Comparison of ENCODE assay signal across 15 mouse cellular contexts in the genomic region with DNA sequence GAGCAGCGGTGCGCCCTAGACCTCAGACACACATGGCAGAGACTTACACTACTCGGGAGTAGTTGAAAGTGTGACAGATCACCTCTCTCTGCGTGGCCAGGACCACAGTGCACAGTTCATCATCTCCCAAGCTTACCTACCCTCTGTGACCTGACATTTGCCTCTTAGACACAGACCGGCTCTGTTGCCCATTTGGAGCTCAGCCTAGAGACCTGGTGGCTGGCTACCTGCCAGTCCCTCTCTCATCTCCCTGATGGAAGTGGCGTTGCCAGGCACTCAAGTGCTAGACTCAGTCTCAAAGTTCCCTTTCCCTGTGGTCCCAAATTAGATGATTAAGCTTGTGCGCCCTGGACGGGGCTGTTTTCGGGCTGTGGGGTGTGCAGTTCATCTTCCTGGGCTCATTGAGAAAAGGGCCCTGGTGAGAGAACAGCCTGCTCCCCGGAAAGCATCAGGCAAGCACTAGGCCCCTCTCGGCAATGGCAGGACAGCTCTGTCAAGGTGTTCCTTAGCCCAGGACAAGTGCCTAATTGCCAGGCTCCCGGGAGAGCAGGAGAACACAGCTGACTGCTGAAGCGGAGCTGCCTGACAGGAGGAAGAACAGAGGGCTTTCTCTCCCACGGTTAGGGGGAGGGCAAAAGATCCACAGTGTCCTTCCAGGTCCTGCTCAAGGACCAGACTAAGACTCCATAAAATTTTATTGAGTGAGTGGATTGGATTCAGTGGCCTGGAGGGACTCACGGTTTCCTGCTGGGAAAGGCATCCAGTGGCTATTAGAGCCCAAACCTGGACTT.
DNase-seq lines count a peak whose midpoint lies in the region; ATAC-seq and TF ChIP-seq lines count a peak whose summit lies in the region.
"Had no signal": no experiment of that assay in that cellular context is flagged by ENCODE, and none has a peak within 500 bp of the region (broad histone marks: within the 10 kb centered on the region; RNA-seq: fewer than 3 reads in every experiment).

No protein-coding gene starts in this region.

- peaks cover 3% of the 10 kb centered on the region for H3K9me3 ChIP-seq in kidney, embryonic 16.5 days (ENCODE audit: low read length)

- H3K4me1 ChIP-seq in kidney, embryonic 16.5 days (ENCODE audit: insufficient read depth, low read length), result peaks cover 27% of the 10 kb centered on the region

- 46% methylated on average over 15 of the region's 15 CpGs for WGBS in kidney, embryonic 16.5 days

- no peak for TF ChIP-seq POLR2A in brain, embryonic 14.5 days (IDR thresholded peaks at IDR 0.05; ENCODE audit: borderline replicate concordance, extremely low read depth, insufficient read depth, insufficient read length, poor library complexity, severe bottlenecking)

- H3K9ac ChIP-seq in kidney, embryonic 16.5 days (replicated peaks; ENCODE audit: low read length), result no peak overlapping the region
- H3K9ac ChIP-seq: neural tube, embryonic 12.5 days had no signal

- no peak for TF ChIP-seq CTCF in brain, embryonic 14.5 days (IDR thresholded peaks at IDR 0.05; ENCODE audit: borderline replicate concordance, extremely low read depth, insufficient read depth, insufficient read length)

- no peak overlapping the region for H3K4me2 ChIP-seq in kidney, embryonic 16.5 days (replicated peaks; ENCODE audit: low read depth, low read length)
- H3K4me2 ChIP-seq: liver, embryonic 11.5 days; midbrain, embryonic 11.5 days; neural tube, embryonic 12.5 days had no signal

- DNase-seq in heart, postnatal 36 days, result peak; percentile 11 to 18
- DNase-seq in heart, postnatal 25 days (ENCODE audit: low spot score), result no peak
- DNase-seq in brain, embryonic 14.5 days (ENCODE audit: low read depth), result peak; percentile 67
- DNase-seq in cerebellum, postnatal 10 days, result peak; percentile 88
- DNase-seq in thymus, postnatal 4 days, result no peak
- DNase-seq in frontal cortex, postnatal 14 days (ENCODE audit: low spot score in 2 of 2), result no peak
- DNase-seq: adrenal gland, adult 8-10 months; lung, postnatal 10 days had no signal

- no peaks in the 10 kb centered on the region for H3K27me3 ChIP-seq in kidney, embryonic 16.5 days (ENCODE audit: insufficient read depth, low read length)
- H3K27me3 ChIP-seq: Patski had no signal

- peak; percentile 50; the same call in 1 of the 2 replicates for ATAC-seq in kidney, embryonic 16.5 days (ENCODE audit: low FRiP score, low TSS enrichment)
- ATAC-seq: Patski had no signal

- no peaks in the 10 kb centered on the region for H3K36me3 ChIP-seq in kidney, embryonic 16.5 days (ENCODE audit: insufficient read depth, low read length)
- H3K36me3 ChIP-seq: neural tube, embryonic 12.5 days had no signal

- intact Hi-C loops in heart, postnatal 36 days (cut with DNase I), result no loop called here
- intact Hi-C loops in heart, postnatal 25 days (cut with DNase I), result no loop called here

- no peak overlapping the region for H3K4me3 ChIP-seq in kidney, embryonic 16.5 days (ENCODE audit: low read length)
- H3K4me3 ChIP-seq: erythroblast, embryonic 14.5 days; left cerebral cortex, adult 2 months; neural tube, embryonic 12.5 days had no signal

- H3K27ac ChIP-seq in kidney, embryonic 16.5 days (ENCODE audit: low read length), result no peak overlapping the region
- H3K27ac ChIP-seq: left cerebral cortex, adult 2 months; neural tube, embryonic 12.5 days had no signal

Comparison
In these comparisons a context has a peak if more than half of its experiments do, and no peak if none do; other contexts are left out.
1. DNase-seq: peak in heart, postnatal 36 days (2 of 2), brain, embryonic 14.5 days (single experiment) and cerebellum, postnatal 10 days (2 of 2); none in heart, postnatal 25 days (single experiment), thymus, postnatal 4 days (single experiment) and frontal cortex, postnatal 14 days (0 of 2).